Mouse (Mus musculus) megakaryocyte, embryonic 14.5 days (primary cell): Measurements from ENCODE around the gene Sdhc. TPM values are rescaled to one million over a fixed set of nuclear protein-coding genes. Genes with fewer than 3 reads are reported as not detected.

Experiments
- H3K27me3 ChIP-seq: replicated peaks from 2 replicates; pipeline ENCODE3; 2012; ENCODE audit warnings: inconsistent platforms
- H3K36me3 ChIP-seq: replicated peaks from 2 replicates; pipeline ENCODE3; 2012; ENCODE audit warnings: low read length, inconsistent platforms, mixed read lengths
- H3K4me1 ChIP-seq: 2 replicates; pipeline ENCODE4 v1.6.1; 2012; ENCODE audit warnings: inconsistent platforms
- H3K4me3 ChIP-seq: replicated peaks from 2 replicates; pipeline ENCODE3; 2012; ENCODE audit warnings: moderate library complexity, mild to moderate bottlenecking, inconsistent platforms
- H3K9me3 ChIP-seq: 2 replicates; pipeline ENCODE4 v1.6.1; 2012; ENCODE audit warnings: inconsistent platforms
- FLI1 ChIP-seq: IDR thresholded peaks from 2 replicates; pipeline ENCODE4 v1.6.1; 2012; ENCODE audit warnings: low read length, inconsistent platforms, mixed read lengths
- GATA1 ChIP-seq: IDR thresholded peaks from 3 replicates; pipeline ENCODE4 v1.6.1; 2012; ENCODE audit warnings: mixed read lengths, low read length, inconsistent platforms, borderline replicate concordance
- polyA plus RNA-seq: library from polyadenylated mRNA; stranded (reverse); fragments of >175 nt; gene quantifications from 2 replicates; pipeline ENCODE4 v1.2.3, GENCODE M21; 2012; ENCODE audit warnings: low replicate concordance; ENCODE audit not compliant: insufficient read depth

Sdhc gene
- polyA plus RNA-seq, 1 experiment, result 93.6 TPM

DNA sequence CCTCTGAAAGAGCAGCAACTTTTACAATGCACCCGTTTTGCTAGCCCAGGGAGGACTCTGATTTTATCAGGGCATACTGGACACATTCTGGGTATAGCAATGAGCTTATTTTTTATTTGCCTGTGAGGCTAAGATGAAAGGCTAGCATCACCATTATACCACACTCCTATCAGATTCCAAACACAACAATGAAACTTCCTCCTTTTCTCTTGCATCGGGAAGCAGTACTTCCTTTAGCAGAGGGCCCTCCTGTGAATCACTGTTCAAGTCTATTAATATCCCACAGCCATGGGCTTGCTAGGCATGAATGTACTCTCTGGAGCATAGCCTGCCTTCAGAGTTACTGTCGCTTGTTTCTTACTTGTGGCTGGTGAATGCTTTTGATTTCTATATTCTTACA, 20.7 kb upstream of the Sdhc start:
- TF ChIP-seq GATA1 (no peak), FLI1 (no peak)
- H3K36me3 ChIP-seq, result peaks cover 35% of the 10 kb centered on the region
- no peak overlapping the region for H3K4me3 ChIP-seq
- peaks cover 53% of the 10 kb centered on the region for H3K4me1 ChIP-seq
- no peaks in the 10 kb centered on the region for H3K9me3 ChIP-seq
- peaks cover 15% of the 10 kb centered on the region for H3K27me3 ChIP-seq

DNA sequence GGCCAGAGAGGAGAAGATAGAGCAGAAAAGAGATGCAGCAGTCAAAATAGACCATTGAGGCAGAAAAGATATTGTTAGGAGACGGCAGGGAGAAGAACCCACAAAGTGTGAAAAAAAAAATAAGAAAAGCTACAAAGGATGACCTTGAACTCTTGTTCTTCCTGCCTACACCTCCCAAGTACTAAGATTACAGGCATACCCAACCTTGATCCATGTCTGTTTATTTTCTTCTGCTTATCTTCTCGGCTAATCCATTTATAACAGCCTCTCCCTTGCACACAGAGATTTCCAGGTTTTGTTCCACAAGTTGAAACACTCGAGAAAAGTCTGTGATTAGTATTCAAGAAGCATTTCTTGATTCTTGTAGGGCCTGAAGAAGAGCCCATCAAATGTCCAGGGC, 19.5 kb upstream of the Sdhc start:
- Histone ChIP-seq H3K36me3 (peaks cover 29% of the 10 kb centered on the region), H3K4me1 (peaks cover 52% of the 10 kb centered on the region), H3K9me3 (no peaks in the 10 kb centered on the region), H3K4me3 (no peak overlapping the region), H3K27me3 (peaks cover 15% of the 10 kb centered on the region)
- TF ChIP-seq GATA1 (no peak), FLI1 (no peak)

GRCm38 (mm10) chr1:171168906-171169305, 18.5 kb upstream of the Sdhc start:
- Histone ChIP-seq H3K9me3 (no peaks in the 10 kb centered on the region), H3K36me3 (peaks cover 20% of the 10 kb centered on the region), H3K4me1 (peaks cover 47% of the 10 kb centered on the region), H3K27me3 (peaks cover 15% of the 10 kb centered on the region), H3K4me3 (no peak overlapping the region)
- TF ChIP-seq GATA1, result no peak
- no peak for TF ChIP-seq FLI1

DNA sequence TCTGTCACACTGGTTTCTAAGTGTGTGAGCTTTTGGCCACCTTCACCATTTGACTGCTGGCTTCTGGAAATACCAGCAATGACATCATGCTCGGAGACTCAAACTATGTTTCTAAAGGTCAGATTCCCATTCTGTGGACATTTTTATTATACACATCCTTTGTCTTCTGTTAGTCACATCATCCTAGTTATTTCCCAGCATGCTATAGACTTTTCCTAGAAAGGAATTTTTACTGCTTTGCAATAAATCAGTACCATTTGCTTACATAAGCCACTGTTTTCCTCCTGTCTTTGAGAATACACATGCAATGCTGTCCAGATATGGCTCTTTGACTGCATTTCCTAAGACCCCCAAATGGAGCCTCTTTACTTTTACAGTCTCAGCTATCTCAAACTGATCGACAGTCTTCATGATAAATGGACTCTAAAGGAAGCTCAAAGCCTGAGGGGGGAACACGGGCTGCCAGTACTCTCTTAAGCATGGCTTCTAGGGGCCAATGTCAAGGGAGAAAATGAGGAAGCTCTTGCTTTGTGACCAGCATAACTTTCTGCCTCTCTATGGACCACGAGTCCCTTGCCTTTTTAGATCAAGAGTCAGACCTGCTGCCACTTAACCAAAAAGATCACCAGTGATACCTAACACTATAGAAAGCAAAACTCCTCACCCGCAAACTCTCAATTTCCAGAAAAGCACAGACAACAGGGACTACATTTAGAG, 15.4 kb upstream of the Sdhc start:
- Histone ChIP-seq H3K27me3 (peaks cover 13% of the 10 kb centered on the region), H3K9me3 (no peaks in the 10 kb centered on the region), H3K36me3 (no peaks in the 10 kb centered on the region), H3K4me1 (peaks cover 35% of the 10 kb centered on the region), H3K4me3 (no peak overlapping the region)
- TF ChIP-seq GATA1 (no peak), FLI1 (no peak)

DNA sequence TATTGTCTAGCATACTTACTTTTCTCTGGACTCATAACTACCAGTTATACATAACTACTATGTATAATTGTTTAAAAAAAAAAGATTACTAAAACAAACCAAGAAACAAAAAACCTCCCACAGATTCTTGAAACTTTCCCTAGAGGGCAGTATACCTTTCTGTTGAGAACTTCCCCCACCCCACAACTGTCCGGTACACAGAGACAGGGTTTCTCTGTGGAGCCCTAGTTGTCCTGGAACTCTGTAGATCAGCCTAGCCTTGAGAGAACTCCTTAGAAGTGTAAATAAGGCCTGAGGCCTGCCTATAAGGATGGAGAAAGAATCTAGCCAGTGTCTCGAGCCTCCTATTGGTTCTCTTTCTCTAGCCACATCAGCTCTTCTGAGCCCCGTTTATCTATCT, 13.9 kb upstream of the Sdhc start:
- no peaks in the 10 kb centered on the region for H3K36me3 ChIP-seq
- H3K4me3 ChIP-seq, result no peak overlapping the region
- no peaks in the 10 kb centered on the region for H3K9me3 ChIP-seq
- TF ChIP-seq FLI1, result no peak
- TF ChIP-seq GATA1, result no peak
- peaks cover 21% of the 10 kb centered on the region for H3K27me3 ChIP-seq
- H3K4me1 ChIP-seq, result peaks cover 48% of the 10 kb centered on the region

DNA sequence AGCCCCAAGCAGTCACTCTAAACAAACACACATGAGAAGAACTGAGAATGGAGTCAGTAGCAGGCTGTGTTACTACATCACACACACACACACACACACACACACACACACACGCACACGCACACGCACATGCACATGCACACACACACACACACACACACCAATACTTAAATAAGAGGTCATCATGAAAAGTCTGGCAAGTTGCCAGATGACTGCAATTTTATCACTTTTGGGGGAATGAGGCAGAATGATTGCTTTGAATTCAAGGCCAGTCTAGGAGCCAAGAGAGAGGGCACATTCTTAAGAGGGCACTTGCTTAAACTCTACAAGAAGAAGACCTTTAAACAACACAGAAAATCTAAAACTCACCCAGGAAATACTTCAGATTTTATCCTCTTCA, 12.1 kb upstream of the Sdhc start:
- H3K27me3 ChIP-seq, result peaks cover 23% of the 10 kb centered on the region
- H3K4me1 ChIP-seq, result peaks cover 35% of the 10 kb centered on the region
- H3K4me3 ChIP-seq, result no peak overlapping the region
- no peaks in the 10 kb centered on the region for H3K36me3 ChIP-seq
- no peaks in the 10 kb centered on the region for H3K9me3 ChIP-seq
- TF ChIP-seq GATA1 (no peak), FLI1 (no peak)

DNA sequence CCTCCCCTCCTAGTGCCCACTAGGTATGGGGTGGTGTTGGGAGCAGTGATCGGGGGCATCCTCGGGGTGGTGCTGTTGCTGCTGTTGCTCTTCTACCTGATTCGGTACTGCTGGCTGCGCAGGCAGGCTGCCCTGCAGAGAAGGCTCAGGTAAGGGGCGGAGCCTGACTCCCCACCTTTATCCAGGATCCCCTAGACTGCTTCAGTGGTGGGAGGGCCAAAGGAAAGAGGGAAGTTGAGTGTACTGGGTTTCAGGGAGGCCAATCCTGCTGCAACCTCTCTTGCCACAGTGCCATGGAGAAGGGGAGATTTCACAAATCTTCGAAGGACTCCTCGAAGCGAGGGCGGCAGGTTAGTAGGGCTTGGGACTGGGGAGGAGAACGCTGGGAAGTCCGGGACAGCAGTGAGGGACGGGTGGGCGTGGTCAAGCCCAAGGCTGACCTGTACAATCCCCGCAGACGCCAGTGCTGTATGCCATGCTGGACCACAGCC, 9.1 kb upstream of the Sdhc start:
- Histone ChIP-seq H3K9me3 (no peaks in the 10 kb centered on the region), H3K4me1 (peaks cover 22% of the 10 kb centered on the region), H3K27me3 (peaks cover 34% of the 10 kb centered on the region), H3K36me3 (no peaks in the 10 kb centered on the region), H3K4me3 (peak overlapping the region; percentile 62)
- no peak for TF ChIP-seq FLI1
- TF ChIP-seq GATA1, result no peak

GRCm38 (mm10) chr1:171157965-171158364, 7.6 kb upstream of the Sdhc start:
- Histone ChIP-seq H3K4me3 (no peak overlapping the region), H3K27me3 (peaks cover 34% of the 10 kb centered on the region), H3K9me3 (no peaks in the 10 kb centered on the region), H3K4me1 (peaks cover 34% of the 10 kb centered on the region), H3K36me3 (no peaks in the 10 kb centered on the region)
- TF ChIP-seq GATA1, result no peak
- TF ChIP-seq FLI1, result no peak

GRCm38 (mm10) chr1:171156644-171157043, 6.2 kb upstream of the Sdhc start:
- peaks cover 38% of the 10 kb centered on the region for H3K4me1 ChIP-seq
- no peaks in the 10 kb centered on the region for H3K9me3 ChIP-seq
- H3K4me3 ChIP-seq, result no peak overlapping the region
- no peaks in the 10 kb centered on the region for H3K36me3 ChIP-seq
- peaks cover 34% of the 10 kb centered on the region for H3K27me3 ChIP-seq
- TF ChIP-seq GATA1 (no peak), FLI1 (no peak)

DNA sequence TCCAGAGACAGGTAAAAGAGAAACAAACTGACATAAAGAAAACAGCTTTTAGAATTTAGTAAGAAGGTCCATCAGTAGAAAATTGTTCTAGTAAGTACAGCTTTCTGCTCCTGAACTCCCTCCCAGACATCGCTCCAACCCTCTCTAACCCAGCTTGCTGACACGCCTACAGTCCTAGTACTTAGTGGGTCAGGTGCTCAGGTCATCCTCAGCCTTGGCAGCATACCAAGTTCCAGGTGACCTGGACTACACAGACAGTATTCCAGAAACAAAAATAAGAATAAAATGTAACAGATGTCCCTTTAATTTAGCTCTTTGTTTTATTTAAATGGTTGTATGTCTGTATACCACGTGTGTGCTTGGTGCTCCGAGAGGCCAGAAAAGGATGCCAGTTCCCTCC, 1.6 kb upstream of the Sdhc start:
- no peak for TF ChIP-seq GATA1
- TF ChIP-seq FLI1, result no peak
- Histone ChIP-seq H3K9me3 (no peaks in the 10 kb centered on the region), H3K27me3 (peaks cover 11% of the 10 kb centered on the region), H3K36me3 (peaks cover 6% of the 10 kb centered on the region), H3K4me1 (peaks cover 47% of the 10 kb centered on the region), H3K4me3 (no peak overlapping the region)
